Mouse (Mus musculus) ES-Bruce4 (cell line): Measurements from ENCODE around the gene Fam184b.

ENCODE experiments used
- CTCF ChIP-seq: IDR thresholded peaks from one replicate; pipeline ENCODE4 v1.8.1; 2011; ENCODE audit warnings: low read depth, low read length
- EP300 ChIP-seq: IDR thresholded peaks from 2 replicates; pipeline ENCODE4 v1.6.1; 2011; ENCODE audit warnings: low read depth, low read length; ENCODE audit not compliant: insufficient read depth
- POLR2A ChIP-seq: IDR thresholded peaks from one replicate; pipeline ENCODE4 v1.8.1; 2011; ENCODE audit warnings: low read length; ENCODE audit not compliant: insufficient read depth

DNA sequence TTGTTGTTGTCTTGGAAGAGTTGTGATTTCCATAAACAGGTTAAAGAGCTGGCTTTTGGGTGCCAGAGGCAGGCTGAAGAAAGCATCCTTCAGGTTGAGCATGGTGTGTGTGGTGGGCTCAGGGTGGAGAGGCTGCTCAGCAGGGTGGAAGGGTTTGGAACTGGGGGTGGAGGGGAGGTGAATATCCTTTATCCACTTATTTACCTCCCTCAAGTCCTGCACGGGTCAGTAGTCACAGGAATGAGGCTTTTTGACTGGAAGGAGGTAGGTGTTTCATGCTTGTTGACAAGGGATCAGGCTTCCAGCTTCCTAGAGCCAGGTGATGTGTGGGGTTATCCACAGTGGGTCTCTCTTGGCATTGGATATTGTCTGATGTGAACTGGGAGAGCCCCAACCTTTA is 124.8 kb downstream of the Fam184b start:
- TF ChIP-seq CTCF (no peak), POLR2A (no peak), EP300 (no peak)
